Mouse (Mus musculus) heart, embryonic 11.5 days (tissue): ENCODE results near the gene Upf2. TPM values are rescaled to one million over a fixed set of nuclear protein-coding genes. Genes with fewer than 3 reads are reported as not detected.

Experiments used
- ATAC-seq: fragments of 200-750 bp; cut with Nextera tagmentation; replicated peaks from 2 replicates; pipeline ENCODE4 v1.8.0; 2017; ENCODE audit warnings: moderate library complexity; ENCODE audit not compliant: insufficient number of reproducible peaks, low FRiP score, low TSS enrichment
- H3K27ac ChIP-seq: fragments of 300-500 bp; sonication (generic); 2 replicates; pipeline ENCODE4 v1.5.1; 2014; ENCODE audit warnings: mild to moderate bottlenecking, low read depth, low read length
- H3K27me3 ChIP-seq: fragments of 300-500 bp; sonication (generic); 2 replicates; pipeline ENCODE4 v1.6.1; 2014; ENCODE audit warnings: mild to moderate bottlenecking, low read length, mixed read lengths; ENCODE audit not compliant: control insufficient read depth, insufficient read depth
- H3K36me3 ChIP-seq: fragments of 300-500 bp; sonication (generic); 2 replicates; pipeline ENCODE4 v1.6.1; 2014; ENCODE audit warnings: mild to moderate bottlenecking, low read length, moderate library complexity, mixed read lengths; ENCODE audit not compliant: control insufficient read depth, insufficient read depth
- H3K4me1 ChIP-seq: fragments of 300-500 bp; sonication (generic); 2 replicates; pipeline ENCODE4 v1.6.1; 2014; ENCODE audit warnings: low read length; ENCODE audit not compliant: control insufficient read depth, insufficient read depth
- H3K4me2 ChIP-seq: fragments of 300-500 bp; sonication (generic); 2 replicates; pipeline ENCODE4 v1.6.1; 2014; ENCODE audit warnings: mild to moderate bottlenecking, moderate library complexity
- H3K4me3 ChIP-seq: fragments of 300-500 bp; sonication (generic); 2 replicates; pipeline ENCODE4 v1.5.1; 2014; ENCODE audit warnings: low read depth, low read length
- H3K9ac ChIP-seq: fragments of 300-500 bp; sonication (generic); 2 replicates; pipeline ENCODE4 v1.6.1; 2014; ENCODE audit warnings: mild to moderate bottlenecking, low read depth, low read length, moderate library complexity
- H3K9me3 ChIP-seq: fragments of 300-500 bp; sonication (generic); replicated peaks from 2 replicates; pipeline ENCODE4 v1.6.1; 2016; ENCODE audit warnings: low read length; ENCODE audit not compliant: control insufficient read depth
- WGBS: fragments of 180-500 bp; shearing (Covaris S2); extraction: QIAGEN DNeasy Blood & Tissue Kit; methylation state at CpG from one replicate; pipeline ENCODE4 v1.1.7; 2014; ENCODE audit not compliant: insufficient replicate concordance; 5-methylcytosine and 5-hydroxymethylcytosine counted together
- polyA plus RNA-seq: library from polyadenylated mRNA; unstranded; fragments of >200 nt; fragmentation: Nextera tagmentation; extraction: Ambion mirVana; gene quantifications from 2 replicates; pipeline ENCODE4 v1.2.1, GENCODE M21; 2014

Gene Upf2
- polyA plus RNA-seq, 1 experiment from 2014 or later, result 9.2 TPM

- peak overlapping the region; percentile 33 for H3K4me2 ChIP-seq
These were observed 147.7 kb downstream of the Upf2 start for GRCm38 (mm10) chr2:6098924-6099323.

DNA sequence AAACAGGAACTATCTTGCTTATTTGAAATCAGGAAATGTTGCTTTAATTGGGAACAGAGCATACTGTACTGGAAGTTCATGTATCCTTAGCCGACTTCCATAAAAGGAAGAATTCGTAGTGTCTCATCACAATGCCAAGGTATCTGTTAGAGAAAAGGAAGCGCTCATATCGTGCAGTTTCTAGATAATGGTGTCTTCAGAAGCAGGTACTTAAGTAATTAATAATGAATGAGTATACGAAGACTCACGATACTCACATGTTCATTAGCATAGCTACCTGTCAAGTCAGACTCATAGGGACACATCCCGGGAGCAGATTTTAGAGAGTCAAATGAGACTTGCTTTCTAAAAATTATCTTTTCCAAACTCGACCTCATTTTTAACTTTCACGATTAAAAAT is 148.2 kb downstream of the Upf2 start:
- Histone ChIP-seq H3K9ac (no peak overlapping the region), H3K4me1 (peaks cover 25% of the 10 kb centered on the region), H3K36me3 (peaks cover 7% of the 10 kb centered on the region; the same call in 1 of the 2 replicates), H3K27me3 (no peaks in the 10 kb centered on the region), H3K9me3 (no peaks in the 10 kb centered on the region), H3K4me2 (peak overlapping the region; percentile 33; the same call in 1 of the 2 replicates), H3K4me3 (no peak overlapping the region), H3K27ac (peak overlapping the region; percentile 88)
- no peak for ATAC-seq
- WGBS, result 59% methylated on average over 9 of the region's 9 CpGs

More at GRCm38 (mm10) chr2:6098924-6099323, 147.7 kb downstream of the Upf2 start:
- H3K4me1 ChIP-seq, result peaks cover 25% of the 10 kb centered on the region
- H3K27ac ChIP-seq, result peak overlapping the region; percentile 88
- peak; percentile 83 for ATAC-seq
- H3K27me3 ChIP-seq, result no peaks in the 10 kb centered on the region
- H3K9ac ChIP-seq, result no peak overlapping the region; the same call in 1 of the 2 replicates
- H3K36me3 ChIP-seq, result peaks cover 7% of the 10 kb centered on the region; the same call in 1 of the 2 replicates
- H3K9me3 ChIP-seq, result no peaks in the 10 kb centered on the region
- H3K4me3 ChIP-seq, result no peak overlapping the region
- WGBS, result 9% methylated on average over 6 of the region's 6 CpGs

DNA sequence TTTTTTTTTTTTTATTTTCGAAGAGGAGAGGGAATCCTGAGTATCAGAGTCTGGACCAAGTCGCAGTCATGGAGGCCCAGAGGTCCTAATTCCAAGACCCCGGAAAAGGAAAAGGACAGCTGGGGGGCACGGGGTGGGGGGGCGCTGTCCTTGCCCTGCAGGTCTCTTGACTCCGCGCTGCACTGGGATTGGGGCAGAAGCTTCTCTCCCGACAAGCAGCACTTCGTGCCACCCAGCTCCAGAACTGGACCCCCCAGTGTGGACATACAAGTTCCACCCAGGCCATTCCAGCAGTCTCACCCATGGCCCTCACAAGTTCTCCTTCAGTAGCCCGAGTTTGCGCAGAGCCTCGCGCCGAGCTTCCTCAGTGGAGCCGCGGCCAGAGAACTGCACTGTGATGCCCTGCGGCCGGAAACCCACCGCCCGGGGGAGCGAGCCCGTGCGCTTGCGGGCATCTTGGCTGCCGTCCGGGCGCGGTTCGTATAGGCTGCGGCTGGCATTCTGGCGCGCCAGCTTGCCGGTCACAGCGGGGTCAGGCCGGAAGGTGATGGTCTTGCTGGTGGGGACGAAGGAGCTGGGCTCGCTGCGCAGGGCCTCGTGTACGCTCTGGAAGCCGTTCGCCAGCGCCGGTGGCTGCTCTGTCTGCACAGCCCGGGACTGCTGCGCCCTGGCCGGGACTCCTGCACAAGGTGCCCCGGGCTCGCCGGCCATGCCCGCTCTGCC is 148.9 kb downstream of the Upf2 start:
- H3K36me3 ChIP-seq, result peaks cover 7% of the 10 kb centered on the region; the same call in 1 of the 2 replicates
- peak overlapping the region; percentile 45 for H3K4me3 ChIP-seq
- peak; percentile 44; the same call in 1 of the 2 replicates for ATAC-seq
- WGBS, result 8% methylated on average over 51 of the region's 51 CpGs
- H3K27me3 ChIP-seq, result no peaks in the 10 kb centered on the region
- H3K4me2 ChIP-seq, result peak overlapping the region; percentile 81
- H3K9ac ChIP-seq, result peak overlapping the region; percentile 74
- no peaks in the 10 kb centered on the region for H3K9me3 ChIP-seq
- peak overlapping the region; percentile 51 for H3K27ac ChIP-seq
- H3K4me1 ChIP-seq, result peaks cover 25% of the 10 kb centered on the region

GRCm38 (mm10) chr2:6100755-6101154 is 149.5 kb downstream of the Upf2 start:
- Histone ChIP-seq H3K9me3 (no peaks in the 10 kb centered on the region), H3K4me2 (peak overlapping the region; percentile 81), H3K27ac (no peak overlapping the region; the same call in 1 of the 2 replicates), H3K36me3 (peaks cover 7% of the 10 kb centered on the region; the same call in 1 of the 2 replicates), H3K27me3 (no peaks in the 10 kb centered on the region), H3K9ac (peak overlapping the region; percentile 74), H3K4me1 (peaks cover 25% of the 10 kb centered on the region), H3K4me3 (peak overlapping the region; percentile 45)
- WGBS, result 28% methylated on average over 20 of the region's 20 CpGs
- no peak for ATAC-seq

DNA sequence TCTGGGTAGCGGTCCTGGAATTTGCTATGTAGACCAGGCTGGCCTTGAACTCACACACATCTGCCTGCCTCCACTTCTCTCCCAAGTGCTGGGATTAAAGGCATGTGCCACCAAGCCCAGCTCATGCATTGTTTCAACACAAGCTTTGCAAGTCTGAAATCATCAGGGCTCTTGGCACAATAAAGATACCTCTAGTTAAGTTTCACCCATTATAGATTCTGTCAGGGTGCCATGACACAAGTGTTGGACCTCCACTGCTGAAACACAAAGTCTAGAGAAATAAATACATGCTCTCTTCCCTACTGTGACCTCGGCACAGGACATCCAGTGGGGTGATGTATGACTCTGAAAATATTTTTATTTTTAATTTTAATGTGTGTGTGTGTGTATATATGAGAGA is 154.2 kb downstream of the Upf2 start:
- Histone ChIP-seq H3K36me3 (peaks cover 7% of the 10 kb centered on the region; the same call in 1 of the 2 replicates), H3K9me3 (no peaks in the 10 kb centered on the region), H3K27me3 (no peaks in the 10 kb centered on the region), H3K4me1 (peaks cover 5% of the 10 kb centered on the region; the same call in 1 of the 2 replicates), H3K9ac (no peak overlapping the region), H3K4me3 (no peak overlapping the region), H3K4me2 (no peak overlapping the region), H3K27ac (no peak overlapping the region)
- 90% methylated on average over 2 of the region's 2 CpGs for WGBS
- no peak for ATAC-seq

Other genes starting within 250 kb of the Upf2 start
- 1.4 and 2.9 TPM in 2 replicates for gene Camk1d, start 237.0 kb upstream of the Upf2 start, polyA plus RNA-seq
- gene Nudt5, start 106.5 kb upstream of the Upf2 start, polyA plus RNA-seq, result 77.3 and 80.0 TPM in 2 replicates
- gene Cdc123, start 106.3 kb upstream of the Upf2 start, polyA plus RNA-seq, result 216 and 217 TPM in 2 replicates
- 0.69 and 1.3 TPM in 2 replicates for gene Gm13199, start 88.5 kb upstream of the Upf2 start, polyA plus RNA-seq
- gene Sec61a2, start 56.0 kb upstream of the Upf2 start, polyA plus RNA-seq, result 55.1 and 60.3 TPM in 2 replicates
- 1.6 and 1.9 TPM in 2 replicates for gene Dhtkd1, start 8.7 kb upstream of the Upf2 start, polyA plus RNA-seq
- gene Proser2, start 178.7 kb downstream of the Upf2 start, polyA plus RNA-seq, result 11.2 and 12.0 TPM in 2 replicates